Mouse (Mus musculus) bone marrow, adult 2 months (tissue): ENCODE data around the gene Telo2. TPM values are rescaled to one million over a fixed set of nuclear protein-coding genes. Genes with fewer than 3 reads are reported as not detected.

Experiments used
- H3K27ac ChIP-seq: fragments of 200-500 bp; 2 replicates; pipeline ENCODE4 v1.5.1; 2012; ENCODE audit warnings: low read depth, mild to moderate bottlenecking, control low read depth, inconsistent platforms, low read length; ENCODE audit not compliant: control insufficient read depth, poor library complexity, insufficient read depth
- H3K4me1 ChIP-seq: fragments of 200-500 bp; 2 replicates; pipeline ENCODE4 v1.6.1; 2011; ENCODE audit warnings: low read length; ENCODE audit not compliant: control insufficient read depth, insufficient read depth
- H3K4me3 ChIP-seq: fragments of 200-500 bp; replicated peaks from 2 replicates; pipeline ENCODE3; 2011; ENCODE audit warnings: mild to moderate bottlenecking, low read depth, low read length, control low read depth; ENCODE audit not compliant: control insufficient read depth
- CTCF ChIP-seq: fragments of 200-500 bp; IDR thresholded peaks from 2 replicates; pipeline ENCODE4 v1.5.1; 2011; ENCODE audit warnings: low read length, control low read depth; ENCODE audit not compliant: control insufficient read depth, insufficient read depth
- POLR2A ChIP-seq: fragments of 200-500 bp; IDR thresholded peaks from 2 replicates; pipeline ENCODE4 v1.6.1; 2011; ENCODE audit warnings: low read depth, mild to moderate bottlenecking, control low read depth, low read length, borderline replicate concordance; ENCODE audit not compliant: control insufficient read depth
- WGBS: fragments of 180-500 bp; shearing (Covaris S2); methylation state at CpG from one replicate; pipeline ENCODE4 v1.1.7; 2018; 5-methylcytosine and 5-hydroxymethylcytosine counted together
- polyA plus RNA-seq: library from polyadenylated mRNA; stranded (reverse); fragments of >200 nt; gene quantifications from 2 replicates; pipeline ENCODE4 v1.2.4, GENCODE M21; 2011; ENCODE audit warnings: low replicate concordance; ENCODE audit not compliant: missing spikeins, insufficient read depth, insufficient read length

Gene Telo2
- polyA plus RNA-seq, 1 experiment = 30.4 TPM

GRCm38 (mm10) chr17:25080210-25080609 is 35.6 kb downstream of the Telo2 start:
- no peak overlapping the region for H3K4me3 ChIP-seq
- WGBS = 89% methylated on average over 13 of the region's 13 CpGs
- H3K4me1 ChIP-seq = no peaks in the 10 kb centered on the region; the same call in 1 of the 2 replicates
- TF ChIP-seq POLR2A = no peak
- TF ChIP-seq CTCF = no peak
- no peak overlapping the region for H3K27ac ChIP-seq

GRCm38 (mm10) chr17:25077771-25078372 is 37.9 kb downstream of the Telo2 start:
- Histone ChIP-seq H3K27ac (no peak overlapping the region), H3K4me3 (no peak overlapping the region), H3K4me1 (no peaks in the 10 kb centered on the region; the same call in 1 of the 2 replicates)
- TF ChIP-seq CTCF (no peak), POLR2A (no peak)
- 32% methylated on average over 13 of the region's 13 CpGs for WGBS

- Histone ChIP-seq H3K4me3 (no peak overlapping the region), H3K4me1 (no peaks in the 10 kb centered on the region; the same call in 1 of the 2 replicates), H3K27ac (no peak overlapping the region)
- no peak for TF ChIP-seq CTCF
- TF ChIP-seq POLR2A = no peak
- 90% methylated on average over 4 of the region's 4 CpGs for WGBS
Measured at GRCm38 (mm10) chr17:25076906-25077305, 38.9 kb downstream of the Telo2 start.

- no peak for TF ChIP-seq POLR2A
- no peak for TF ChIP-seq CTCF
- H3K4me1 ChIP-seq = no peaks in the 10 kb centered on the region
- 64% methylated on average over 2 of the region's 2 CpGs for WGBS
- H3K4me3 ChIP-seq = no peak overlapping the region
- no peak overlapping the region for H3K27ac ChIP-seq
Measured at GRCm38 (mm10) chr17:25068690-25069089, 47.1 kb downstream of the Telo2 start.

GRCm38 (mm10) chr17:25067442-25067851 is 48.3 kb downstream of the Telo2 start:
- no peak overlapping the region for H3K27ac ChIP-seq

GRCm38 (mm10) chr17:25066595-25066994 is 49.2 kb downstream of the Telo2 start:
- WGBS = 90% methylated on average over 7 of the region's 7 CpGs
- Histone ChIP-seq H3K27ac (no peak overlapping the region), H3K4me1 (no peaks in the 10 kb centered on the region), H3K4me3 (no peak overlapping the region)
- TF ChIP-seq POLR2A = no peak
- no peak for TF ChIP-seq CTCF

More at GRCm38 (mm10) chr17:25067442-25067851, 48.3 kb downstream of the Telo2 start:
- no peak for TF ChIP-seq CTCF
- TF ChIP-seq POLR2A = no peak
- H3K4me1 ChIP-seq = no peaks in the 10 kb centered on the region
- WGBS = 43% methylated on average over 8 of the region's 8 CpGs
- no peak overlapping the region for H3K4me3 ChIP-seq

GRCm38 (mm10) chr17:25065189-25065588 is 50.6 kb downstream of the Telo2 start:
- no peak overlapping the region for H3K4me3 ChIP-seq
- TF ChIP-seq CTCF (no peak), POLR2A (no peak)
- H3K4me1 ChIP-seq = no peaks in the 10 kb centered on the region
- H3K27ac ChIP-seq = no peak overlapping the region
- whole genome bisulfite sequencing = 89% methylated on average over 3 of the region's 3 CpGs

GRCm38 (mm10) chr17:25064351-25064750 is 51.4 kb downstream of the Telo2 start:
- Histone ChIP-seq H3K4me3 (no peak overlapping the region), H3K27ac (no peak overlapping the region), H3K4me1 (no peaks in the 10 kb centered on the region)
- TF ChIP-seq CTCF (no peak), POLR2A (no peak)
- WGBS = 75% methylated on average over 9 of the region's 9 CpGs

- WGBS = 56% methylated on average over 12 of the region's 12 CpGs
- Histone ChIP-seq H3K4me1 (no peaks in the 10 kb centered on the region), H3K27ac (no peak overlapping the region), H3K4me3 (no peak overlapping the region)
- TF ChIP-seq POLR2A = no peak
- no peak for TF ChIP-seq CTCF
Measured at GRCm38 (mm10) chr17:25063872-25064271, 51.9 kb downstream of the Telo2 start.
